Mouse (Mus musculus) stomach, postnatal 0 days (tissue): ENCODE results near the gene Tipin.

Source experiments
- CTCF ChIP-seq: IDR thresholded peaks from 2 replicates; pipeline ENCODE4 v1.5.1; 2016; ENCODE audit warnings: antibody characterized with exemption, low read depth, mild to moderate bottlenecking, moderate library complexity
- EP300 ChIP-seq: optimal IDR thresholded peaks from 2 replicates; pipeline ENCODE3; 2016; ENCODE audit warnings: antibody characterized with exemption

- TF ChIP-seq CTCF, result peak; percentile 23
- no peak for TF ChIP-seq EP300
Observed at GRCm38 (mm10) chr9:64278665-64279310, 2.6 kb upstream of the Tipin start.
